In the genomic region with DNA sequence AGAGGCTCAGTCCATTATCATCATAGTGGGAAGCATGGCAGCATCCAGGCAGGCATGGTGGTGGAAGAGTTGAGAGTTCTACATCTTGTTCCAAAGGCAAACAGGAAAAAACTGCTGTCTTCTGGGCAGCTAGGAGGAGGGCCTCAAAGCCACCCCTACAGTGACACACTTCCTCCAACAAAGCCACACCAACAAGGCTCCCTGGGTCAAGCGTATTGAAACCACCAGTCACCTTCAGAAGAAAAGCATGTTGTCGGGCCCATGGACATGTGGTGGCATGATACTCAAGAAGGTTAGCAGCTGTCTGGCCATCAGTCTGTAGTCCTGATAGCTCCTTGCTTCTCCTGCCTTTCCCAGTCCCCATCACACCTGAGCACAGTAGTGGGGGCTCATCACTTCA, we compare ENCODE assay signal across 25 mouse cellular contexts. TPM values are rescaled to one million over a fixed set of nuclear protein-coding genes. Genes with fewer than 3 reads are reported as not detected.
DNase-seq lines count a peak whose midpoint lies in the region; ATAC-seq and TF ChIP-seq lines count a peak whose summit lies in the region.
"Had no signal": no experiment of that assay in that cellular context is flagged by ENCODE, and none has a peak within 500 bp of the region (broad histone marks: within the 10 kb centered on the region; RNA-seq: fewer than 3 reads in every experiment).

No protein-coding gene starts in this region.

- H3K27ac ChIP-seq in layer of hippocampus, adult 2 months = peak overlapping the region; percentile 80; the same call in 1 of the 2 replicates
- H3K27ac ChIP-seq: embryonic facial prominence, embryonic 10.5 days; embryonic facial prominence, embryonic 12.5 days; forebrain, embryonic 13.5 days; forebrain, embryonic 15.5 days had no signal

- no peak for DNase-seq in layer of hippocampus, adult 2 months (ENCODE audit: low spot score in 2 of 2)
- DNase-seq in layer of hippocampus, adult 11-12 months (ENCODE audit: low spot score) = no peak
- DNase-seq in 416B (ENCODE audit: low read depth) = peak; percentile 67
- no peak for DNase-seq in urinary bladder, postnatal 36 days (ENCODE audit: low spot score in 2 of 2)
- DNase-seq: adrenal gland, adult 8-10 months; adrenal gland, postnatal 14 days; adrenal gland, postnatal 36 days; B cell, adult 2 months; cerebellum, adult 11-12 months; cerebellum, adult 2 months; cerebellum, adult 9-10 months; cerebellum, postnatal 10 days; cerebellum, postnatal 25 days had no signal

- no peak for TF ChIP-seq CTCF in layer of hippocampus, adult 2 months (conservative IDR thresholded peaks at IDR 0.05)

- peak; percentile 54; the same call in 1 of the 2 replicates for ATAC-seq in megakaryocyte, adult 5-6 weeks (ENCODE audit: poor library complexity, severe bottlenecking)
- ATAC-seq in granulocyte monocyte progenitor cell, adult 5-6 weeks (replicated peaks; ENCODE audit: poor library complexity, severe bottlenecking) = no peak
- ATAC-seq: activated CD4-positive, CD25-positive, alpha-beta regulatory T cell, adult 4 months; CD4-positive, CD25-positive, alpha-beta regulatory T cell, adult 4 months; forebrain, embryonic 13.5 days; forebrain, embryonic 15.5 days; Patski had no signal

- no peak overlapping the region for H3K4me3 ChIP-seq in layer of hippocampus, adult 2 months
- H3K4me3 ChIP-seq: embryonic facial prominence, embryonic 10.5 days; embryonic facial prominence, embryonic 12.5 days; forebrain, embryonic 13.5 days; forebrain, embryonic 15.5 days had no signal

RNA-seq across cellular contexts. Expression of a gene that starts 22.3 kb away (rescaled TPM):
- 10 to 100 TPM; 12.2 to 15.1 TPM for total RNA-seq in layer of hippocampus, adult 2 months (2021)
- total RNA-seq in megakaryocyte, adult 5-6 weeks (2015) = 4.7 and 4.8 TPM in 2 replicates
- total RNA-seq in megakaryocyte, adult 5-6 weeks (2017) = 4.4 and 6.7 TPM in 2 replicates
- total RNA-seq in granulocyte monocyte progenitor cell, adult 5-6 weeks (2014; fragmentation: Nextera tagmentation) = 5.4 and 19.9 TPM in 2 replicates
- 5.8 and 11.2 TPM in 2 replicates for total RNA-seq in granulocyte monocyte progenitor cell, adult 5-6 weeks (2017)

RNA-seq across cellular contexts. Expression of a gene that starts 33.7 kb away (rescaled TPM):
- not detected for total RNA-seq in layer of hippocampus, adult 2 months (2021)
- not detected in 2 replicates for total RNA-seq in megakaryocyte, adult 5-6 weeks (2015)
- not detected in 2 replicates for total RNA-seq in megakaryocyte, adult 5-6 weeks (2017)
- total RNA-seq in granulocyte monocyte progenitor cell, adult 5-6 weeks (2014; fragmentation: Nextera tagmentation) = not detected in 2 replicates
- total RNA-seq in granulocyte monocyte progenitor cell, adult 5-6 weeks (2017) = not detected in 2 replicates
- total RNA-seq: adrenal gland, adult 18-20 months; adrenal gland, postnatal 14 days; adrenal gland, postnatal 36 days; CH12.LX; G1E had no signal
